Mouse (Mus musculus) midbrain, embryonic 13.5 days (tissue): Measurements from ENCODE around the gene Calcoco1. TPM values are rescaled to one million over a fixed set of nuclear protein-coding genes. Genes with fewer than 3 reads are reported as not detected.
"Not testable (repeated sequence)": the region's sequence is repeated elsewhere in the genome, so short reads cannot be mapped to it uniquely, and the experiment has no call there.

Experiments
- ATAC-seq: fragments of 200-750 bp; cut with Nextera tagmentation; 2 replicates; pipeline ENCODE4 v1.8.0; 2017; ENCODE audit warnings: mild to moderate bottlenecking, moderate TSS enrichment, moderate library complexity
- H3K27ac ChIP-seq: fragments of 300-500 bp; sonication (generic); 2 replicates; pipeline ENCODE4 v1.5.1; 2015; ENCODE audit warnings: inconsistent platforms, mild to moderate bottlenecking, moderate library complexity
- H3K27me3 ChIP-seq: fragments of 300-500 bp; sonication (generic); 2 replicates; pipeline ENCODE4 v1.6.1; 2015; ENCODE audit warnings: mild to moderate bottlenecking, inconsistent platforms
- H3K36me3 ChIP-seq: fragments of 300-500 bp; sonication (generic); 2 replicates; pipeline ENCODE4 v1.6.1; 2015; ENCODE audit warnings: mild to moderate bottlenecking, inconsistent platforms
- H3K4me1 ChIP-seq: fragments of 300-500 bp; sonication (generic); replicated peaks from 2 replicates; pipeline ENCODE4 v1.6.1; 2015; ENCODE audit warnings: inconsistent platforms
- H3K4me2 ChIP-seq: fragments of 300-500 bp; sonication (generic); replicated peaks from 2 replicates; pipeline ENCODE4 v1.6.1; 2015; ENCODE audit warnings: moderate library complexity, mild to moderate bottlenecking, inconsistent platforms
- H3K4me3 ChIP-seq: fragments of 300-500 bp; sonication (generic); replicated peaks from 2 replicates; pipeline ENCODE4 v1.5.1; 2015; ENCODE audit warnings: mild to moderate bottlenecking, inconsistent platforms
- H3K9ac ChIP-seq: fragments of 300-500 bp; sonication (generic); replicated peaks from 2 replicates; pipeline ENCODE4 v1.6.1; 2015; ENCODE audit warnings: mild to moderate bottlenecking, inconsistent platforms
- H3K9me3 ChIP-seq: fragments of 300-500 bp; sonication (generic); 2 replicates; pipeline ENCODE4 v1.6.1; 2016; ENCODE audit warnings: mild to moderate bottlenecking, inconsistent platforms
- WGBS: fragments of 180-500 bp; shearing (Covaris S2); methylation state at CpG from one replicate; pipeline ENCODE4 v1.1.7; 2015; 5-methylcytosine and 5-hydroxymethylcytosine counted together
- polyA plus RNA-seq: library from polyadenylated mRNA; unstranded; fragments of >200 nt; fragmentation: Nextera tagmentation; extraction: Ambion mirVana; gene quantifications from 2 replicates; pipeline ENCODE4 v1.2.1, GENCODE M21; 2015

Gene Calcoco1
- polyA plus RNA-seq, 1 experiment from 2014 or later, result 51.1 TPM

DNA sequence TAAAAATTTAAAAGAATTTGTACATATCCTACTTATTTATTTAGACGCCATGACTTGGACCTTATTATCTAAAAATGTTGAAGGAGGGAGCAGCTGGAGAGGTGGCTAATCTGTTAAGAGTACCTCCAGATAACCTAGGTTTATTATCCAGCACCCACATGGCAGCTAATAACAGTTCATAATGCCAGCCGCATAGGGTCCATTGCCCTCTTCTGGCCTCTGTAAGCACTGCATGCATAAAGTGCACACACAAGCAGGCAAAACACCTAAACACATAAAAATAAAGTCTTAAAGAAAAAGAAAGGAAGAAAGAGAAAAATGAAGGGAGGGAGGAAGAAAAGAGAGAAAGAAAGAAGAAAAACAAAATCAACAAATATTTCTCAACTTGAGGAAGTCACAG is 45.6 kb downstream of the Calcoco1 start:
- H3K27ac ChIP-seq, result no peak overlapping the region
- no peak overlapping the region for H3K9ac ChIP-seq
- no peaks in the 10 kb centered on the region for H3K27me3 ChIP-seq
- H3K4me2 ChIP-seq, result no peak overlapping the region
- H3K36me3 ChIP-seq, result no peaks in the 10 kb centered on the region
- H3K9me3 ChIP-seq, result no peaks in the 10 kb centered on the region
- H3K4me3 ChIP-seq, result no peak overlapping the region
- H3K4me1 ChIP-seq, result peaks cover 28% of the 10 kb centered on the region
- WGBS, result 92% methylated on average over 2 of the region's 2 CpGs
- ATAC-seq, result no peak

- Histone ChIP-seq H3K4me2 (peak overlapping the region; percentile 78), H3K9ac (0 out of 2 replicates have a peak overlapping the region, but pooled peaks have one; percentile 19), H3K4me3 (peak overlapping the region; percentile 28), H3K4me1 (peaks cover 47% of the 10 kb centered on the region), H3K27ac (peak overlapping the region; percentile 99), H3K9me3 (no peaks in the 10 kb centered on the region), H3K27me3 (no peaks in the 10 kb centered on the region), H3K36me3 (no peaks in the 10 kb centered on the region)
- 2% methylated on average over 10 of the region's 10 CpGs for WGBS
- ATAC-seq, result peak; percentile 55
Measured at GRCm38 (mm10) chr15:102673548-102673947, 48.4 kb downstream of the Calcoco1 start.

- H3K27ac ChIP-seq, result peak within 1 kb of the TSS; percentile 99
- no peaks in the 10 kb centered on the region for H3K27me3 ChIP-seq
- peak within 1 kb of the TSS; percentile 84 for H3K9ac ChIP-seq
- no peak; the same call in 1 of the 2 replicates for ATAC-seq
- H3K36me3 ChIP-seq, result peaks cover 7% of the 10 kb centered on the region; the same call in 1 of the 2 replicates
- 2% methylated on average over 37 of the region's 37 CpGs for WGBS
- peak within 1 kb of the TSS; percentile 52 for H3K4me3 ChIP-seq
- H3K9me3 ChIP-seq, result no peaks in the 10 kb centered on the region
- H3K4me2 ChIP-seq, result peak within 1 kb of the TSS; percentile 78
- peaks cover 47% of the 10 kb centered on the region for H3K4me1 ChIP-seq
Measured at GRCm38 (mm10) chr15:102672215-102673071, 49.5 kb downstream of the Calcoco1 start, which contains the start of gene Atp5g2. Atp5g2 (minus strand) TSS chr15:102672352.

DNA sequence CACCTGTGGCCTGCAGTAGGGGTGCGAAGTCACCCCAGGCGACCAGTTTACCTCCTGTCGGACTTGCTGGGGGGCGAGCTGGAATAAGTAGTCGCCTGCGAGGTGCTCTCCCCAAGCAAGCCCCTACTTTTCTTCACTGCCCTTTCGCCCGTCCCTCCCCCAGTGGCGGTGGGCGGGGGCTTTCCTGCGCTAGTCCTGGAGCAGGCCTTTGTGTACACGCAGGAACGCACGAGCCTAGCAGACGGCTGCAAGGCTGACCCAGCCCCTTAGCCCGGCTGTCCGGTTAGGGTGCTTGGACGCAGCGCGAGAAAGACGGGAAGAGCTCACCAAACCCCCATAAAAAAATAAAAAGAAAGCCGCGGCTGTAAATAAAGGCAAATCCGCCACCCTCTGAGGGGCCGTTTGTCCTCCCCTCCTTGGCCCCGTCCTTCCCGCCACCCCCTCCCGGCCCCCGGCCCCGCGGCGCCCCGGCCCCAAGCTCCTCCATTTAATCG is 50.2 kb downstream of the Calcoco1 start:
- H3K4me3 ChIP-seq, result peak overlapping the region; percentile 52
- H3K27me3 ChIP-seq, result no peaks in the 10 kb centered on the region
- peaks cover 14% of the 10 kb centered on the region; the same call in 1 of the 2 replicates for H3K36me3 ChIP-seq
- H3K27ac ChIP-seq, result peak overlapping the region; percentile 99
- WGBS, result under 1% methylated on average over 34 of the region's 34 CpGs
- H3K4me1 ChIP-seq, result peaks cover 47% of the 10 kb centered on the region
- H3K4me2 ChIP-seq, result peak overlapping the region; percentile 78
- ATAC-seq, result peak; percentile 65
- H3K9ac ChIP-seq, result peak overlapping the region; percentile 84
- no peaks in the 10 kb centered on the region for H3K9me3 ChIP-seq

- Histone ChIP-seq H3K9ac (peak overlapping the region; percentile 84), H3K9me3 (no peaks in the 10 kb centered on the region), H3K4me3 (peak overlapping the region; percentile 55), H3K27ac (peak overlapping the region; percentile 99), H3K4me2 (peak overlapping the region; percentile 78), H3K4me1 (peaks cover 47% of the 10 kb centered on the region), H3K27me3 (no peaks in the 10 kb centered on the region), H3K36me3 (peaks cover 20% of the 10 kb centered on the region; the same call in 1 of the 2 replicates)
- under 1% methylated on average over 53 of the region's 53 CpGs for WGBS
- peak; percentile 91 for ATAC-seq
Measured at GRCm38 (mm10) chr15:102670767-102671575, 51.0 kb downstream of the Calcoco1 start.

- peak overlapping the region; percentile 83 for H3K9ac ChIP-seq
- ATAC-seq, result no peak; the same call in 1 of the 2 replicates
- H3K9me3 ChIP-seq, result no peaks in the 10 kb centered on the region
- peak overlapping the region; percentile 99 for H3K27ac ChIP-seq
- peaks cover 27% of the 10 kb centered on the region for H3K36me3 ChIP-seq
- peak overlapping the region; percentile 55 for H3K4me3 ChIP-seq
- H3K27me3 ChIP-seq, result no peaks in the 10 kb centered on the region
- H3K4me1 ChIP-seq, result peaks cover 47% of the 10 kb centered on the region
- peak overlapping the region; percentile 69 for H3K4me2 ChIP-seq
- WGBS, result 10% methylated on average over 6 of the region's 6 CpGs
Measured at GRCm38 (mm10) chr15:102670281-102670680, 51.7 kb downstream of the Calcoco1 start.

DNA sequence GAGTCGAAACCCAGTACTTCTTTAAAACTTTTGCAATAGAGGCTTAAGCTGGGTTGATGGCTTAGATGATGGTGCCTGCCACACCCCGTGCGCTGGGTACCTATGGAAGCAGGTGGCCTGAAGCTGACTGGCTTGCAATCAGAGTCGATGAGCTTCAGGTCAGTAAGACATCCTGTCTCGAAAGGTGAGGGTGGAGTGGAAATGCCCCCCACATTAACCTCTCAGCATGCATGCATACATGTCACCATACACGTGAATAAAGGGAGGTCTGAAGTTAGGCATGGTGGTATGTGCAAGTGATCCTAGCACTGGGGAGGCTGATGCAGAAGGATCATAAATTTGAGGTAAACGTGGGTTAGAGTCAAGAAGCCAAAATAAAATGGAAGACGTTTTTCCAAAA is 52.4 kb downstream of the Calcoco1 start:
- Histone ChIP-seq H3K27ac (no peak overlapping the region), H3K9ac (0 out of 2 replicates have a peak overlapping the region, but pooled peaks have one; percentile 36)

DNA sequence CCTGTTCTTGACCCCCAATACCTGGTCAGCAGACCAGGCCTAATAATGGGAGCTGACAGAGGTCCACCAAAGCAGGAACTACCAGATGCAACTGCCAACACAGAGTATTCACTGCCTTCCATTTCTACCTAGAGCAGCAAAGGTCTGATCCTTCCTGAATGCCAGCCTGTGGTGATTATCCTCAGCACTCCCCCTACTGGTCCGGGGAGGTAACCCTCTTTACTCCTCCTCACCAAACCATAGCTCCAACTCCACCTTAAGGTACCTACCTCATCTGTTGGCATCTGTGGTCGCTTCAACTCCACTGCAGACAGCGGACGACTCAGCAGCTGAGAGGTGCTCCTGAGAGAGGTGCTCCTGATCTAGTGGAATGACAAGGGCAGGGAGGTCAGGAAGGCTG is 56.5 kb downstream of the Calcoco1 start:
- Histone ChIP-seq H3K36me3 (peaks cover 69% of the 10 kb centered on the region), H3K27me3 (no peaks in the 10 kb centered on the region), H3K4me2 (no peak overlapping the region), H3K27ac (no peak overlapping the region), H3K9me3 (no peaks in the 10 kb centered on the region), H3K9ac (no peak overlapping the region), H3K4me1 (peaks cover 18% of the 10 kb centered on the region), H3K4me3 (no peak overlapping the region)
- 61% methylated on average over 4 of the region's 4 CpGs for WGBS
- 0 out of 2 replicates have a peak, but pooled peaks have one; percentile 15 for ATAC-seq

More for the DNA sequence above, 52.4 kb downstream of the Calcoco1 start:
- Histone ChIP-seq H3K4me2 (peak overlapping the region; percentile 69), H3K9me3 (no peaks in the 10 kb centered on the region), H3K4me3 (0 out of 2 replicates have a peak overlapping the region, but pooled peaks have one; percentile 2), H3K36me3 (peaks cover 34% of the 10 kb centered on the region), H3K27me3 (no peaks in the 10 kb centered on the region), H3K4me1 (peaks cover 47% of the 10 kb centered on the region)
- 90% methylated on average over 8 of the region's 8 CpGs for WGBS
- ATAC-seq, result no peak

DNA sequence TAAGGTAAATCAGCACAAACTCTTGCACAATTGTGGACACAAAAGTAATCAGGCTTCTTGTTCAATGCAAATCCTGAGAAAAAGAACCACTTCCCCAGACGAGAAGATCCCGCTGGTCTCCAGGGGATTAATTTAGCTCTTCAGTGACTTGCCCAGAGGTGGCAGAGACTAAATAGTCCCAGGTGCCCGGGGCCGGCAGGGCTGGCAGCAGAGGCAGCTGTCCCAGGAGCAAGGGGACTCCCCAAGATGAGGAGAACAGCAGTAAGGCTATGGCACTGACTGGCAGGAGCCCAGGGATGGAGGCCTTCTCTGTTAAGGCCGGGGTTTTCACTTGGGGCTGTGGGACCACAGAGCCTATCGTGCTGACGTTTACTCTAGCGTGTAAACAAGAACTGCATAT is 58.2 kb downstream of the Calcoco1 start:
- peaks cover 2% of the 10 kb centered on the region; the same call in 1 of the 2 replicates for H3K4me1 ChIP-seq
- H3K4me2 ChIP-seq, result no peak overlapping the region
- H3K9me3 ChIP-seq, result no peaks in the 10 kb centered on the region
- no peak overlapping the region for H3K4me3 ChIP-seq
- no peak overlapping the region for H3K27ac ChIP-seq
- no peak for ATAC-seq
- no peak overlapping the region for H3K9ac ChIP-seq
- H3K36me3 ChIP-seq, result peaks cover 74% of the 10 kb centered on the region
- H3K27me3 ChIP-seq, result no peaks in the 10 kb centered on the region
- WGBS, result 87% methylated on average over 8 of the region's 8 CpGs

- not testable (repeated sequence) for H3K27me3 ChIP-seq
- no CpG with 5 or more reads among the region's 2 CpGs for WGBS
- H3K36me3 ChIP-seq, result peaks cover 69% of the 10 kb centered on the region
Measured at GRCm38 (mm10) chr15:102662601-102663000, 59.4 kb downstream of the Calcoco1 start.

GRCm38 (mm10) chr15:102657926-102658381 is 64.0 kb downstream of the Calcoco1 start:
- Histone ChIP-seq H3K4me2 (no peak overlapping the region), H3K4me3 (no peak overlapping the region), H3K27ac (no peak overlapping the region), H3K9ac (no peak overlapping the region), H3K36me3 (peaks cover 24% of the 10 kb centered on the region), H3K4me1 (0 out of 2 replicates have a peak, but pooled peaks cover 3% of the 10 kb centered on the region), H3K27me3 (no peaks in the 10 kb centered on the region), H3K9me3 (no peaks in the 10 kb centered on the region)
- no peak for ATAC-seq
- WGBS, result 73% methylated on average over 3 of the region's 3 CpGs

More at GRCm38 (mm10) chr15:102662601-102663000, 59.4 kb downstream of the Calcoco1 start:
- H3K27ac ChIP-seq, H3K4me3 ChIP-seq, H3K4me2 ChIP-seq, ATAC-seq, H3K9me3 ChIP-seq, H3K9ac ChIP-seq, H3K4me1 ChIP-seq: not testable (repeated sequence)
